Mouse (Mus musculus) B cell, adult 2 months (primary cell): ENCODE measurements around the gene Dpp6.

Source experiments
- DNase-seq, 2 experiments: peaks; one replicate each; pipeline ENCODE4 v3.0.0; 2022

The Dpp6 gene

DNA sequence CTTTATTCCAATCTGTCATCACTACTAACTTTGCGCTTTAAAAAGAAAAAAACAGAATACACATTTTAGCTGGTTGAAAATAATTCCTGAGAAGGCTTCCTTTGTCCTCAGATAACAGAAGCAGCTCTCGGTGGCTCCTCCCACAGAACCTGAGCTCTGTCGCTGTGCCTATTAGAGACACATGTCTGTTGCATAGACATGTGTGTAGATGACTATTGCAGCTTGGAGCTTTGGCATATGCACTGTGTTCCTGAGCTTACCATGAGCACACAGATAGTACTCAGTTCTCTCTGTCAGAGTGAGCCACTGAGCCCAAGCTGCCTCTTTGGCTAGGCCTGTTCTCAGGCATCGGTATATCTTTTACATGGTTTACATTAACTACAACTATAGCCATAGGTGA lies 732.3 kb downstream of the Dpp6 start:
- no peak for DNase-seq

GRCm38 (mm10) chr5:27565700-27566099 lies 748.7 kb downstream of the Dpp6 start:
- DNase-seq: no peak

- DNase-seq: no peak
Measured at GRCm38 (mm10) chr5:27587970-27588758, 771.2 kb downstream of the Dpp6 start.

- DNase-seq: no peak
Measured at GRCm38 (mm10) chr5:27604132-27604531, 787.1 kb downstream of the Dpp6 start.

DNA sequence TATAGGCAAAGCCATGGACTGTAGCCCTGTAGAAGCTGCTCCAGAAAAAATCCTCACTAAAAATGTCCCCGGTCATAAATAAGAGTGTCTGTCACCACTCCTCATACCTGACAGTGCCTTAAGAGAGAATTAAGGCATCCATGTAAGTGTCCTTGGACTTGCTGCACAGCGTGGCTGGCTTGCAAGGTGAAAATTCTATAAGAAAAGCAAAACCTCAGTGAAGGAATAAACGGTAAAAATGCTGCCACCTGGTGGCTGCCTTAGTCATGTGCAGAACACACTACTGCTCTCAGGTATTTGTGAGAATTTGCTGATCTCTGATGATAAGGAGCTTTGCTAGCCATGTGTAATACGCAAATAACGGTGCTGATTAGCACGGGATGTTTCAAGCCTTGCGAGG lies 798.8 kb downstream of the Dpp6 start:
- peak; percentile 2 to 10 for DNase-seq

- DNase-seq: no peak
Measured at GRCm38 (mm10) chr5:27621811-27622210, 804.8 kb downstream of the Dpp6 start.

DNA sequence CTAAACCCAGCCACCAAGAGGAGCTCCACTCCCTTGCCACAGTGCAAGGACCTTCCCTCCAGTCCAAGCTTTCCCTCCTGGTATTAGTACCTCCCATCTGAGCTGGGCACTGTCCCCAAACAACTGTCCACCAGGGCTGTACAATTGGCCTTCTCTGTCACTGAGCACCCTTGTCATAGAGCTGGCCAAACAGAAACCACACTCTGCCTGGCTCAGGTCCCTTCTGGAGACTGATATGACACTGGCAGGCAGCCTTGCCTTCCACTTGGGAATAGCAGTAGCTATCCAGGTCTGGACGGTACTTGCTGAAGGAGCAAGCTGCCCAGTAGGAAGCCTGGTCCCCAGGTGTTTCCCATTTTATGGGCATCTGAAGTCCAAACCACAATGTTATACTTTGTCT lies 806.9 kb downstream of the Dpp6 start:
- no peak for DNase-seq

DNA sequence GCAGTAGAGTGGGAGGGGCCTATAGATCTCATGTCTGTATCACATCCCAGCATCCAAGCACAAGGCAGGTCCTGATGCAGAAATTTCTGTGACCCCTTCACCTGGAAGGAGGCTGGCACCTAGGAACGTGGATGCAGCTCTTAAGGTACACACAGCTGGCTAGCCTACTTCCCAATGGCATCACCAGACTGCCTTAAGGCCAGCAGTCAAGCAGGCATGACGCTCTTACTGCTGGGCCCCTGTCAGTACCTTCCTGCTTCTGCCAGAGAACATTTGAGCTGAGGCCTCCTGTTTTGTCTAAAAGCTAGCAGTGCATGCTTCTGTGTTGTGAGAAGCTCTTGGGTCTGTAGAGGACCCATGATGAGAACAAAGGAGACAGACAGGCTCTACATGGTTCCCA lies 815.1 kb downstream of the Dpp6 start:
- no peak for DNase-seq

DNA sequence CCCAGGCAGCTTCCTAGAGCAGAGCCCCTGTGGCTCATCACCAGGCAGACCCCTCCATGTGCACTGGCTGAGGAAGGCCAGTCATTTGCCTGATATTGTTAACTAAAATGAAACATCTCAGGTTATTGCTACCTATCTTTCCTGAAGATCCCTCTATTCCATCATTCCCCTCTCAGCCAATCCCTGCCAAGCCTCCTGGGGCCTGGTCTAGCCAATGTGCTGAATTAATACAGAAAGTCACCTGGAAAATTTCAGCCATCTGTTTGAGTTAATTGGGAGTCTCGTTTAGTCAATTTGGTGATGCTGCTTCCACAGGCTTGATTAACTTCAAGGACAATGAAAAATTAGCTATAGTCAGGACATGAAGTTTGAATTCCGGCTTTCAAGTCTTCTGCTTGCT lies 818.9 kb downstream of the Dpp6 start:
- DNase-seq: no peak

DNA sequence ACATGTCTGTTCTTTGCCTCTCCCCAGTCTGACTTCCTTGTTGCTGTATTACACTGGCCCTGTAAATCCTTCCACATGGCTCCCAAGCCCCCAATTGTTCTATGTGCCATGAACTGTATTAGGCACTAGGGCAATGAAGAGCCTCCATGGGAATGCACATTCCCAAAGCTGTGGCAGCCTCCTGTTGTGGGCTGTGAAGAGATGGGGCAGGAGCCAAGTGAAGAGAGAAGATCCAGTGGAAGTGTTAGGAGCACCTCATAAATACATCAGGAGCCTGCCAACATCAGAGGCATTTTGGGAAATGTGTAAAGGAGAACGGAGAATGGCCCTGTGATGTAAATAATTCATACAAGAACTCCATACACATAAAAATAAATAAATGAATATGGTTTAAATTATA lies 824.9 kb downstream of the Dpp6 start:
- DNase-seq: no peak

- DNase-seq: peak; percentile 20 to 22
Measured at GRCm38 (mm10) chr5:27651879-27652814, 835.1 kb downstream of the Dpp6 start.

DNA sequence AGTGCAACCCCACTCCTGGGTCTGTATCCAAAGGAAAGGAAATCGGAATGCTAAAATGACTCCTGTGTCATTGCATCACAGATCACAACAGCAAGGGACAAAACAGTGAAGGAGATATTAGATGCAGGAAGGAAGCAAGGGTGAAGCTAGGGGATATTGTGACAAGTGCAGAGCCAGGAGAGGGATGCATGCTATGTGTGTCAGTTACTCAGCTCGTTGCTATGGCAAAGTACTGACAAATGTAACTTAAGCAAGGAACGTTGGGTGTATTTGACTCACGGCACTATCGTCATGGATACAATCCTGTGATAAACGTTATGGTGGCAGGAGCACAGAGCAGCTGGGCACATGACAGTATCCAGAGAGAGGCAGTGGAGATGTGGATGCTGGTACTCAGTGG lies 839.1 kb downstream of the Dpp6 start:
- no peak for DNase-seq

GRCm38 (mm10) chr5:27657672-27658071 lies 840.7 kb downstream of the Dpp6 start:
- DNase-seq: no peak

- no peak for DNase-seq
Measured at GRCm38 (mm10) chr5:27658165-27658564, 841.2 kb downstream of the Dpp6 start.

DNA sequence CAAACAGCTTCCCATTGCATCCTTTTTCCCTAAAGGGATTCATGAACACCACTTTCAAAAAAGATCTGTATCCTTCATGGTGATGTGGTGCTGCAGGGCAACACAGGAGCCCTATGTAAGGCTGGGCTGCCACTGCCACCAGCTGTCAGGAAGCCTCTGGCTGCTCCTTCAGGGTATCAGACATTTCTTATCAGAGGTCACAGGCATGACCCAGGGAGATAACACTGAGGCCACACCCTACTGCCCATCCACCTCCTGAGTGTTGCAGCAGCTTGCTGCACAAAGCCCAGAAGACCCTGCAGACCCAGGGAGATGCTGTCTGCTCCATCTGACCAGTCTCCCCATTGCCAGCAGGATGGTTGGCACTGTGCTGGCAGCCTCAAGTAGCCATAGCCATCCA lies 841.6 kb downstream of the Dpp6 start:
- no peak for DNase-seq

- no peak for DNase-seq
Measured at GRCm38 (mm10) chr5:27659019-27659418, 842.0 kb downstream of the Dpp6 start.

DNA sequence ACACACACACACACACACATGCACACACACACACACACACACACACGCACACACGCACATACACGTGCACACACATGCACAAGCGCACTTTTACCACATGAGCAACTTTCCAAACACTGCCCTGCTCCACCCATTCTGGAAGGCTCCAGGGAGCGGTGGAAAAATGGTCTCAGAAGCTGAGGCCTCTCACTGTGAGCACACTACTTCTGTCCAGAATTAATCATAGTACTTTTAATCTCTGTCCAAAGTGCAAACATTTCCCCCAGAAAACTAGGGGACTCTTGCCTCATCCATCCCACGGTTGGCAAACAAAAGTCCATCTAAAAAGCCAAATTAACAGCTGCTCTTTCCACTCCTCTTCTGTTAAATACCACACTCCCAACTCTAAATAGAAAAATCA lies 842.8 kb downstream of the Dpp6 start:
- DNase-seq: no peak

DNA sequence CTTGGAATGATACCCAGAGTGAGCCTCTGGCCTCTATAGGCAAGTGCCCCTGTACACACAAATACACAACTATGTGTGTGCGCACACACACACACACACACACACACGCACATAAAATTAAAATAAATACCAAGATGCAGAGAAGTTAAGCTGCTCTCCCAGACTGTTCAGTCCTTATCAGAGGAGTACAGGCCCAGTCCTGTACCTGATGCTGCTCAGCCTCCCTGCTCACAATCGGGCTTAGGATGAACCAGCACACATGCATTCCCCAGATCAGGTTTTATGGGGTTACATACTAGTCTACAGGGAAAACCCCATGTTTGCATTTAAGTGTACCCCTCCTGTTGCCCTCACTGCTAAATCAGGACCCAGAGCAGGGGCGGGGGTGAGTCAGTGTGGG lies 847.1 kb downstream of the Dpp6 start:
- no peak for DNase-seq

GRCm38 (mm10) chr5:27671487-27671886 lies 854.5 kb downstream of the Dpp6 start:
- DNase-seq: no peak

DNA sequence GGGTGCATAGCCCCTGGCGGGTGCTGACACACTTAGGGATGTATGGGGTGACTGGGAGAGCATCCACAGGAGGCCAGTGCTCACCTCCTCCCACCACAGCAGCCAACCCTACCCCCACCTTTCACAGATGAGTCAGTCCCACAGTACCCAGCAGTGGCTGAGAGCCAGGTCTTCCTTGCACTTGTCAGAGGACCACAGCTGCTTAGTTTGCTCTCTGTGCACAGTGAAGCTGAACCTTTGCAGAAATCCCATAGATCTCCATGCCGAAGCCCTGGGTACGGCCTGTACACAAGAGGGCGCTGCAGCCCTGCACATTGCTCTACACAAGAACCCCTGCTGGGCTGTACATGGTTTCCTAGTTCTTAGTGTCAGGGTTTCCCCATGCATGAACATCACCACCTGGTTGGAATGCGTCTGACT lies 860.3 kb downstream of the Dpp6 start:
- no peak for DNase-seq

DNA sequence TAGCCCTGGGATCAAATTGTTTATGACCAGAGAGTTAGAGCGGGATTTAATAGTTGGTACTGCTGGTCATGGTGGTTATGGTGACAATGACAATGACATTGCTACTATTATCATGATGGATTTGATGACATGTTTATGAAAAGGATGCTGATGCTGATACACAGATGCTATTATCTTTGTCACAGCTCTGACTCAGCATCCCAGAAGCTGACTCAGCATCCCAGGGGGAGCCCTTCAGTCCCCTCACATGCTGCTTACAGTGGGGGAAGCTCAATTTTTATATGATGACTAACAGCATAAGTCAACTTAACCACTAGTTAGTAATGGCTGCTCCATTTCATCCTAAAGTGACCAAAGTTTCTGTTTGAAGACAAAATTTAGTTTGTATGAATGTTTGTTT lies 862.1 kb downstream of the Dpp6 start:
- DNase-seq: no peak

GRCm38 (mm10) chr5:27680476-27680875 lies 863.5 kb downstream of the Dpp6 start:
- DNase-seq: no peak

DNA sequence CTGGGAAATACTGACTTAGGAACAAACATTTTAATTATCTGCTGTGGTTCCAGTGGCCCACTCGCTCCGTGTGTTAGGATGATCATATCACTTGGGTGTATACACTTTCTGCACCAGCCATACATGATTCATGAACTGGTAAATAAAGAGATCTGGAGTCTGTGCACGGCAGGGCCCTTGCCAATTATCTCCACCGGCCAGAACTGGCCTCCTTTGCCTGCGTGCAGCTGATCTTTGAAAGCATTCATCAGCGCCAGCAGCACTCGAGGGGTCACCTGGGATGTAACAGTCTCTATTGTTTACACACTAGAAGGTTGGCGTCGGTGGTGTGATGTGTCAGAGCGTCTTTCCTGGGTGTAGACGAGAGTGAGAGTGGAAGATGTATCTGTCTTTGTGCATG lies 868.2 kb downstream of the Dpp6 start:
- DNase-seq: no peak

GRCm38 (mm10) chr5:27685923-27686322 lies 868.9 kb downstream of the Dpp6 start:
- DNase-seq: no peak
